Mouse (Mus musculus): ENCODE data around the gene Atg14.

GRCm38 (mm10) chr14:47534176-47534525, 36.3 kb downstream of the Atg14 start:
- TF ChIP-seq POLR2A (IDR thresholded peaks at IDR 0.05; ENCODE audit: low read depth, low read length) (no peak), CTCF (conservative IDR thresholded peaks at IDR 0.05; ENCODE audit: insufficient read depth, insufficient read length, low read depth, low read length) (no peak)

Data from kidney, adult 2 months (tissue).